In the genomic region with DNA sequence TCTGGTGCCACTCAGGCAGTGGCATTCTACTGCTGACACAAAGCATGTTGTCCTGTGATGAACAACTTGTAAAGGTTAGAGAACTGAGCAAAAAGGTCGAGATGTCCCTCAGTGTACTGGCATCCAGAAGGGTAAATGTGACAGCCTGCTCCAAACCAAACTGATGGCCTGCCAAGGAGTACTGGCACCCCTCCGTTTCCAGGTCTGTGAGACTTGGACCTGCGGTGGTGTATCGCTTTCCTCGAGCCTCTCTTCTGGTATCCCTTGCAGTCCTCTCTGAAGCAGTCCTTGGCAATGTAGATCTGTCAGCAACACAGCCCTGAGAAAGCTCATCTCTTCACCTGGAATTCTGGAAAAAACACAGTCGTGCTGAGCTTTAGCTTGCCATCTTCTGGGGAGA, we compare ENCODE assay signal across 13 mouse cellular contexts. TPM values are rescaled to one million over a fixed set of nuclear protein-coding genes. Genes with fewer than 3 reads are reported as not detected.
DNase-seq lines count a peak whose midpoint lies in the region.
"Had no signal": no experiment of that assay in that cellular context is flagged by ENCODE, and none has a peak within 500 bp of the region (broad histone marks: within the 10 kb centered on the region; RNA-seq: fewer than 3 reads in every experiment).

No protein-coding gene starts in this region.

- DNase-seq in cerebellum, adult 11 months, result peak; percentile 71
- peak; percentile 71 for DNase-seq in cerebellum, adult 8-10 months
- DNase-seq in cerebellum, postnatal 36 days, result peak; percentile 76 to 79
- DNase-seq in gastrocnemius, postnatal 25 days, result peak; percentile 80
- DNase-seq in kidney, postnatal 10 days, result no peak
- no peak for DNase-seq in adrenal gland, postnatal 4 days (ENCODE audit: low spot score in 2 of 2)
- DNase-seq in liver, result no peak
- DNase-seq: heart, adult 2 months; kidney, adult 8-10 months; kidney, postnatal 25 days; liver, postnatal 0 days; retina, postnatal 1 day; right cerebral cortex, postnatal 25 days had no signal

RNA-seq across cellular contexts. Expression of a gene that starts 53.4 kb away (rescaled TPM):
- 10 to 100 TPM; 31.4 to 32.5 TPM for total RNA-seq in gastrocnemius, postnatal 25 days (2021)
- total RNA-seq in adrenal gland, postnatal 4 days (2021), result 10 to 100 TPM; 19.8 to 23.4 TPM

RNA-seq across cellular contexts. Expression of a gene that starts 56.9 kb away (rescaled TPM):
- 1 to 10 TPM; 7.8 to 9.5 TPM for total RNA-seq in gastrocnemius, postnatal 25 days (2021)
- 10 to 100 TPM; 30.7 to 34.2 TPM for total RNA-seq in adrenal gland, postnatal 4 days (2021)

Comparison
In these comparisons a context has a peak if more than half of its experiments do, and no peak if none do; other contexts are left out.
1. DNase-seq: peak in cerebellum, adult 11 months (single experiment), cerebellum, adult 8-10 months (single experiment), cerebellum, postnatal 36 days (2 of 2) and gastrocnemius, postnatal 25 days (single experiment); none in kidney, postnatal 10 days (single experiment), adrenal gland, postnatal 4 days (0 of 2) and liver (single experiment).